In genomic region chr1:36934778-36935177, GRCm38 (mm10) we compare ENCODE assay signal across 15 mouse cellular contexts. TPM values are rescaled to one million over a fixed set of nuclear protein-coding genes. Genes with fewer than 3 reads are reported as not detected.
A peak's percentile ranks its signal among the peaks of the same experiment; 100 is the strongest.
DNase-seq lines count a peak whose midpoint lies in the region; ATAC-seq and TF ChIP-seq lines count a peak whose summit lies in the region.
"Had no signal": no experiment of that assay in that cellular context is flagged by ENCODE, and none has a peak within 500 bp of the region (broad histone marks: within the 10 kb centered on the region; RNA-seq: fewer than 3 reads in every experiment).

No protein-coding gene starts in this region.

- ATAC-seq in heart, embryonic 12.5 days (ENCODE audit: insufficient number of reproducible peaks, low FRiP score) = no peak
- no peak for ATAC-seq in heart, postnatal 0 days (ENCODE audit: insufficient read depth, low read depth)
- no peak for ATAC-seq in liver, embryonic 15.5 days (ENCODE audit: insufficient read depth)
- ATAC-seq: activated CD4-positive, CD25-positive, alpha-beta regulatory T cell, adult 4 months; CD4-positive, CD25-positive, alpha-beta regulatory T cell, adult 4 months; forebrain, embryonic 15.5 days; inflammation-experienced regulatory T-cells, adult 6 months had no signal

- WGBS in heart, embryonic 12.5 days = 60% methylated on average over 6 of the region's 6 CpGs
- 44% methylated on average over 6 of the region's 6 CpGs for WGBS in kidney, adult 2 months
- WGBS in heart, postnatal 0 days = 51% methylated on average over 6 of the region's 6 CpGs
- 48% methylated on average over 6 of the region's 6 CpGs for WGBS in liver, embryonic 15.5 days (ENCODE audit: insufficient replicate concordance)

- H3K27ac ChIP-seq in heart, embryonic 12.5 days (ENCODE audit: poor library complexity, severe bottlenecking) = no peak overlapping the region
- H3K27ac ChIP-seq in kidney, adult 2 months (ENCODE audit: insufficient read depth, low read depth, low read length) = no peak overlapping the region
- H3K27ac ChIP-seq in heart, postnatal 0 days (ENCODE audit: low read depth) = no peak overlapping the region
- peak overlapping the region; percentile 84 for H3K27ac ChIP-seq in liver, embryonic 15.5 days (replicated peaks)
- H3K27ac ChIP-seq: embryonic facial prominence, embryonic 12.5 days; forebrain, embryonic 15.5 days had no signal

- H3K4me2 ChIP-seq in heart, embryonic 12.5 days = peak overlapping the region; percentile 46
- H3K4me2 ChIP-seq in heart, postnatal 0 days (ENCODE audit: low read depth, low read length) = peak overlapping the region; percentile 9; the same call in 1 of the 2 replicates
- H3K4me2 ChIP-seq in liver, embryonic 15.5 days = peak overlapping the region; percentile 84
- H3K4me2 ChIP-seq: embryonic facial prominence, embryonic 12.5 days; forebrain, embryonic 15.5 days had no signal

- no peak for TF ChIP-seq POLR2A in kidney, adult 2 months (IDR thresholded peaks at IDR 0.05; ENCODE audit: low read depth, low read length)

- H3K36me3 ChIP-seq in heart, embryonic 12.5 days = no peaks in the 10 kb centered on the region
- H3K36me3 ChIP-seq in kidney, adult 2 months (ENCODE audit: control insufficient read depth, insufficient read depth, low read length) = no peaks in the 10 kb centered on the region
- H3K36me3 ChIP-seq in heart, postnatal 0 days (replicated peaks; ENCODE audit: control insufficient read depth, insufficient read depth, low read length) = no peaks in the 10 kb centered on the region
- H3K36me3 ChIP-seq in liver, embryonic 15.5 days (replicated peaks) = peaks cover 5% of the 10 kb centered on the region; the same call in 1 of the 2 replicates
- H3K36me3 ChIP-seq: embryonic facial prominence, embryonic 12.5 days; forebrain, embryonic 15.5 days had no signal

- no peaks in the 10 kb centered on the region for H3K9me3 ChIP-seq in heart, embryonic 12.5 days (replicated peaks)
- no peaks in the 10 kb centered on the region for H3K9me3 ChIP-seq in heart, postnatal 0 days (replicated peaks; ENCODE audit: control insufficient read depth, low read length)
- H3K9me3 ChIP-seq in liver, embryonic 15.5 days (replicated peaks) = no peaks in the 10 kb centered on the region
- H3K9me3 ChIP-seq: embryonic facial prominence, embryonic 12.5 days; forebrain, embryonic 15.5 days had no signal

- H3K4me1 ChIP-seq in heart, embryonic 12.5 days (replicated peaks) = peaks cover 25% of the 10 kb centered on the region
- peaks cover 7% of the 10 kb centered on the region; the same call in 1 of the 2 replicates for H3K4me1 ChIP-seq in kidney, adult 2 months (ENCODE audit: control insufficient read depth, insufficient read depth, low read length)
- H3K4me1 ChIP-seq in heart, postnatal 0 days (ENCODE audit: control insufficient read depth, insufficient read depth) = peaks cover 28% of the 10 kb centered on the region
- H3K4me1 ChIP-seq in liver, embryonic 15.5 days (replicated peaks) = peaks cover 76% of the 10 kb centered on the region

- DNase-seq in heart, postnatal 36 days = no peak
- DNase-seq in kidney, adult 2 months = peak; percentile 27
- DNase-seq in kidney, postnatal 10 days = no peak
- DNase-seq in heart, postnatal 0 days (ENCODE audit: low spot score) = no peak
- DNase-seq in spleen, postnatal 36 days (ENCODE audit: low spot score in 2 of 2) = no peak
- DNase-seq: cerebellum, postnatal 25 days; kidney, postnatal 25 days; thymus, adult 18-20 months had no signal

- H3K9ac ChIP-seq in heart, embryonic 12.5 days = no peak overlapping the region
- H3K9ac ChIP-seq in heart, postnatal 0 days (replicated peaks; ENCODE audit: low read depth, low read length) = no peak overlapping the region
- peak overlapping the region; percentile 12; the same call in 1 of the 2 replicates for H3K9ac ChIP-seq in liver, embryonic 15.5 days
- H3K9ac ChIP-seq: embryonic facial prominence, embryonic 12.5 days; forebrain, embryonic 15.5 days had no signal

- intact Hi-C loops in heart, postnatal 36 days (cut with DNase I) = loop anchor here (5.0 kb wide), 1 partner anchor 92 kb away; no protein-coding TSS in a partner anchor

- TF ChIP-seq EP300 in heart, postnatal 0 days (IDR thresholded peaks at IDR 0.05; ENCODE audit: low read depth) = no peak

- no peak overlapping the region; the same call in 1 of the 2 replicates for H3K4me3 ChIP-seq in heart, embryonic 12.5 days
- no peak overlapping the region for H3K4me3 ChIP-seq in kidney, adult 2 months (ENCODE audit: insufficient read depth, low read depth, low read length)
- no peak overlapping the region for H3K4me3 ChIP-seq in heart, postnatal 0 days (ENCODE audit: low read depth, low read length)
- peak overlapping the region; percentile 96 for H3K4me3 ChIP-seq in liver, embryonic 15.5 days (replicated peaks)
- H3K4me3 ChIP-seq: embryonic facial prominence, embryonic 12.5 days; forebrain, embryonic 15.5 days had no signal

- no peaks in the 10 kb centered on the region for H3K27me3 ChIP-seq in heart, embryonic 12.5 days (replicated peaks)
- H3K27me3 ChIP-seq in kidney, adult 2 months (replicated peaks; ENCODE audit: control insufficient read depth, insufficient read depth, low read length) = no peaks in the 10 kb centered on the region; the same call in 1 of the 2 replicates
- no peaks in the 10 kb centered on the region for H3K27me3 ChIP-seq in heart, postnatal 0 days (ENCODE audit: control insufficient read depth, insufficient read depth, low read length)
- no peaks in the 10 kb centered on the region for H3K27me3 ChIP-seq in liver, embryonic 15.5 days
- H3K27me3 ChIP-seq: embryonic facial prominence, embryonic 12.5 days; forebrain, embryonic 15.5 days had no signal

- no peak for TF ChIP-seq CTCF in kidney, adult 2 months (conservative IDR thresholded peaks at IDR 0.05; ENCODE audit: insufficient read depth, insufficient read length, low read depth, low read length)
- TF ChIP-seq CTCF in heart, postnatal 0 days (IDR thresholded peaks at IDR 0.05; ENCODE audit: low read depth) = no peak

RNA-seq across cellular contexts. Expression of gene Tmem131, which starts 8.7 kb away (rescaled TPM):
- polyA plus RNA-seq in heart, embryonic 12.5 days (2016; fragmentation: Nextera tagmentation; extraction: Ambion mirVana) = 12.4 and 13.6 TPM in 2 replicates
- total RNA-seq in heart, postnatal 36 days (2021) = 10 to 100 TPM; 32.9 to 35.9 TPM
- 18.9 and 19.0 TPM in 2 replicates for polyA plus RNA-seq in kidney, adult 2 months (2012; rRNA removed)
- total RNA-seq in heart, postnatal 0 days (2014; rRNA removed; ENCODE audit: low replicate concordance) = 10.1 and 11.3 TPM in 2 replicates
- polyA plus RNA-seq in heart, postnatal 0 days (2015; fragmentation: Nextera tagmentation; extraction: Ambion mirVana) = 3.9 TPM in 2 replicates
- polyA plus RNA-seq in liver, embryonic 15.5 days (2015; fragmentation: Nextera tagmentation; extraction: Ambion mirVana) = 8.0 and 8.6 TPM in 2 replicates

Comparison
In these comparisons a context has a peak if more than half of its experiments do, and no peak if none do; other contexts are left out.
1. H3K4me2 ChIP-seq: peak in every context shown above with its lines; median percentile 84 in liver, embryonic 15.5 days; 46 in heart, embryonic 12.5 days; 9 in heart, postnatal 0 days.